Mouse (Mus musculus) thymus, postnatal 4 days (tissue): Measurements from ENCODE around the gene Egfl8.
A peak's percentile ranks its signal among the peaks of the same experiment; 100 is the strongest.

ENCODE experiments used
- DNase-seq: peaks from one replicate; pipeline ENCODE4 v3.0.0; 2021

The Egfl8 gene

GRCm38 (mm10) chr17:34648141-34648890, 32.5 kb upstream of the Egfl8 start:
- DNase-seq: no peak

GRCm38 (mm10) chr17:34646906-34647787, 31.4 kb upstream of the Egfl8 start, which contains the start of gene Atf6b:
TSS of gene Atf6b (plus strand) at chr17:34647146.
- DNase-seq: peak; percentile 90

- peak; percentile 16 for DNase-seq
Measured at GRCm38 (mm10) chr17:34645831-34646511, 30.2 kb upstream of the Egfl8 start.

- DNase-seq: peak; percentile 16
Measured at GRCm38 (mm10) chr17:34645256-34645829, 29.6 kb upstream of the Egfl8 start.

- peak; percentile 95 for DNase-seq
Measured at GRCm38 (mm10) chr17:34644608-34645007, 28.8 kb upstream of the Egfl8 start, which contains the start of gene Fkbpl. TSS of gene Fkbpl (plus strand) at chr17:34644764.

GRCm38 (mm10) chr17:34643944-34644343, 28.2 kb upstream of the Egfl8 start:
- DNase-seq: peak; percentile 13

GRCm38 (mm10) chr17:34643379-34643778, 27.6 kb upstream of the Egfl8 start:
- DNase-seq: no peak

GRCm38 (mm10) chr17:34641945-34642344, 26.2 kb upstream of the Egfl8 start:
- no peak for DNase-seq

GRCm38 (mm10) chr17:34640778-34641601, 25.2 kb upstream of the Egfl8 start:
- DNase-seq: peak; percentile 11

- DNase-seq: no peak
Measured at GRCm38 (mm10) chr17:34639461-34640255, 23.9 kb upstream of the Egfl8 start.

- DNase-seq: no peak
Measured at GRCm38 (mm10) chr17:34637459-34637858, 21.7 kb upstream of the Egfl8 start.

GRCm38 (mm10) chr17:34635671-34636070, 19.9 kb upstream of the Egfl8 start:
- DNase-seq: no peak

GRCm38 (mm10) chr17:34632261-34632691, 16.5 kb upstream of the Egfl8 start:
- DNase-seq: peak; percentile 93

GRCm38 (mm10) chr17:34631647-34632046, 15.9 kb upstream of the Egfl8 start:
- DNase-seq: peak; percentile 55

- peak; percentile 82 for DNase-seq
Measured at GRCm38 (mm10) chr17:34630761-34631301, 15.1 kb upstream of the Egfl8 start.

- peak; percentile 80 for DNase-seq
Measured at GRCm38 (mm10) chr17:34629796-34630603, 14.2 kb upstream of the Egfl8 start.

- peak; percentile 72 for DNase-seq
Measured at GRCm38 (mm10) chr17:34629221-34629751, 13.5 kb upstream of the Egfl8 start, which contains the start of gene Prrt1. TSS of gene Prrt1 (plus strand) at chr17:34629533.

GRCm38 (mm10) chr17:34628644-34628967, 12.8 kb upstream of the Egfl8 start:
- peak; percentile 50 for DNase-seq

GRCm38 (mm10) chr17:34627943-34628643, 12.3 kb upstream of the Egfl8 start, which contains the start of gene Ppt2:
TSS of gene Ppt2 (minus strand) at chr17:34628510.
- peak; percentile 78 for DNase-seq
